Mouse (Mus musculus): ENCODE results near the gene Serpina1b. TPM values are rescaled to one million over a fixed set of nuclear protein-coding genes. Genes with fewer than 3 reads are reported as not detected.
"Not testable (repeated sequence)": the region's sequence is repeated elsewhere in the genome, so short reads cannot be mapped to it uniquely, and the experiment has no call there.

Gene Serpina1b
- polyA plus RNA-seq, 1 experiment from 2014 or later: 4.9 TPM

- H3K4me3 ChIP-seq; H3K27ac ChIP-seq (ENCODE audit: poor library complexity, severe bottlenecking); H3K9ac ChIP-seq; ATAC-seq (ENCODE audit: insufficient number of reproducible peaks, low FRiP score); H3K4me2 ChIP-seq; H3K4me1 ChIP-seq (replicated peaks); H3K36me3 ChIP-seq; H3K27me3 ChIP-seq (replicated peaks): not testable (repeated sequence)
- 68% methylated on average over 3 of the region's 3 CpGs for WGBS
- peaks cover 23% of the 10 kb centered on the region for H3K9me3 ChIP-seq (replicated peaks)
Measured at GRCm38 (mm10) chr12:103763083-103763482, 67.1 kb downstream of the Serpina1b start.

DNA sequence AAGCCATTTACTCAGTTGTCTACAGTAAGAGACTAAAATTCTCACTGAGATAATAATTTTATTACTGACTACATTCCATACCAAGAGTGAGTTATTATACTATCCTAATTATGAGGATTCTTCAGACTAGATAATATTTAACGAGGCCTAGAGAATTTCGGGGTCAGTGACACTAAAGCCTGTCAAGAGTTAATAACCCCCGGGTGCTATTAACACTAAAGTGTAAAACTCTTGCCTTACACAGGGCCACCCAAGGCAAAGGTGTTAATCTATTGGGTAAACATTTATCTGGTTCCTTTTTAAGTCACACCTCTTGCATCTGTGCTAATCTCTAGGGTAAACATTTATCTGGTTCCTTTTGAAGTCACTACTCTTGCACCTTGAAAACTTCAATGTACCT lies 69.9 kb downstream of the Serpina1b start:
- not testable (repeated sequence) for H3K4me1 ChIP-seq (replicated peaks); ATAC-seq (ENCODE audit: insufficient number of reproducible peaks, low FRiP score); H3K4me3 ChIP-seq; H3K4me2 ChIP-seq; H3K27me3 ChIP-seq (replicated peaks); H3K27ac ChIP-seq (ENCODE audit: poor library complexity, severe bottlenecking); H3K36me3 ChIP-seq; H3K9ac ChIP-seq
- 82% methylated on average over 3 of the region's 3 CpGs for WGBS
- H3K9me3 ChIP-seq (replicated peaks): peaks cover 27% of the 10 kb centered on the region

DNA sequence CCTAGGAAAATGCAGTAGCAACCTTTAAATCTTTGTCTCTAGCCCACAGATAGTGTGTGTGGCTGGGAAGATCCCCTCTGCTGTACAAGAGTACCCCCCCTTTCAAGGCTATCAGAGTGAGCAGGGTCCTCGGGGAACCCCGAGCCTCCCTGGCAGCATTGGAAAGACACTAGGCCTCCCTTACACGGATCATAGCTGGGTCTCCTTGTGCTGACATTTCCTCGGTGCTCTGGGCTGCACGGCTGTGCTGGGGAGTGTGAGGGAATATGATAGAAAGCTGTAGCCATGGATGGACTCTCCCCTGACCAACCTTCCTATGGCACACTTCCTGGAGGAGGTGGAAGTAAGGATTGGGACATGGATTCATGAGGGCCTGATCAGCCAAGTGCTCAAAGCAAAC lies 84.2 kb downstream of the Serpina1b start:
- not testable (repeated sequence) for H3K9ac ChIP-seq; H3K36me3 ChIP-seq; H3K27me3 ChIP-seq (replicated peaks); H3K27ac ChIP-seq (ENCODE audit: poor library complexity, severe bottlenecking); H3K4me2 ChIP-seq; H3K4me1 ChIP-seq (replicated peaks); ATAC-seq (ENCODE audit: insufficient number of reproducible peaks, low FRiP score); H3K9me3 ChIP-seq (replicated peaks); H3K4me3 ChIP-seq
- 79% methylated on average over 5 of the region's 5 CpGs for WGBS

- ATAC-seq (ENCODE audit: insufficient number of reproducible peaks, low FRiP score); H3K27ac ChIP-seq (ENCODE audit: poor library complexity, severe bottlenecking); H3K9ac ChIP-seq; H3K4me1 ChIP-seq (replicated peaks); H3K4me3 ChIP-seq; H3K36me3 ChIP-seq; H3K4me2 ChIP-seq; H3K9me3 ChIP-seq (replicated peaks); H3K27me3 ChIP-seq (replicated peaks): not testable (repeated sequence)
- WGBS: 82% methylated on average over 6 of the region's 6 CpGs
Measured at GRCm38 (mm10) chr12:103737791-103738580, 92.2 kb downstream of the Serpina1b start.

DNA sequence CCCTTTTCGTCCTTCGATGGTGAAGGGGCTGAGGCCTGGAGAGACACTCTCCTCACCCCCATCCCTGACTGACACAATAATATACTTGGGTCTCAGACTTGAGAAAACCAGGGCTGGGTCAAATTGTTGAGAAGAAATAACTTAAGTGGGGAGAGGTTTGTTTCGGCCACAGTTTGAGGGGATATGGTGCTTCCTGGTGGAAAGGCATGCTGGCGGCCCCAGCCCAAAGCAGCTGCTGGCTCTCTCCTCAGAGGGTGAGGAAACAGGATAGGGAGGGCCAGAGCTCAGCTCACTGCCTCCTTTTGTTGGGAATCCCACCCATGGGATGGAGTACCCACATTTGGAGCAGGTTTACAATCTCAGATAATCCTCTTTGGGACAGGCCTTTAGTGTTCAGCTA lies 94.6 kb downstream of the Serpina1b start:
- not testable (repeated sequence) for H3K27me3 ChIP-seq (replicated peaks); H3K36me3 ChIP-seq; ATAC-seq (ENCODE audit: insufficient number of reproducible peaks, low FRiP score); H3K4me1 ChIP-seq (replicated peaks); H3K9me3 ChIP-seq (replicated peaks); H3K4me3 ChIP-seq; H3K4me2 ChIP-seq; H3K9ac ChIP-seq; H3K27ac ChIP-seq (ENCODE audit: poor library complexity, severe bottlenecking)
- 73% methylated on average over 4 of the region's 4 CpGs for WGBS

DNA sequence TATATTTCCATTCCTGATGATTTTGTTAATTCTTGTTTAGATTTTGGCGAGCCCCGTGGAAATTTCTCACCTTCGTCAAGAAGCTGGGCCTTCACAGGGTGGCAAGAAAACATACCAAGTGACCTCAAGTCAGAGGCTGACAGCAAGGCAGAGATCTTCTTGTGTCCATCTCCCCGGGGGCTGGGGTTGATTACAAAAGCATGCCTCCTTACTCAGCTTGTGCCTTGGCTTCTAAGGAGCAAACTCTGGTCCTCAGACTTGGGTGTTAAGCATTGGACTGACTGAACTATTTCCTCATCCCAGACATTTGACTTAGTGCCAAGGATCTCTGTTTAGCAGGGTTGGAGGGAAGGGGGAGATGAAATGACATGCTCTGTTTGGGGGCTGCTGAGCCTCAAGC lies 95.1 kb downstream of the Serpina1b start:
- not testable (repeated sequence) for H3K4me3 ChIP-seq; H3K27me3 ChIP-seq (replicated peaks); H3K9ac ChIP-seq; H3K9me3 ChIP-seq (replicated peaks); H3K4me1 ChIP-seq (replicated peaks); H3K36me3 ChIP-seq; H3K27ac ChIP-seq (ENCODE audit: poor library complexity, severe bottlenecking); H3K4me2 ChIP-seq; ATAC-seq (ENCODE audit: insufficient number of reproducible peaks, low FRiP score)
- WGBS: 83% methylated on average over 4 of the region's 4 CpGs

DNA sequence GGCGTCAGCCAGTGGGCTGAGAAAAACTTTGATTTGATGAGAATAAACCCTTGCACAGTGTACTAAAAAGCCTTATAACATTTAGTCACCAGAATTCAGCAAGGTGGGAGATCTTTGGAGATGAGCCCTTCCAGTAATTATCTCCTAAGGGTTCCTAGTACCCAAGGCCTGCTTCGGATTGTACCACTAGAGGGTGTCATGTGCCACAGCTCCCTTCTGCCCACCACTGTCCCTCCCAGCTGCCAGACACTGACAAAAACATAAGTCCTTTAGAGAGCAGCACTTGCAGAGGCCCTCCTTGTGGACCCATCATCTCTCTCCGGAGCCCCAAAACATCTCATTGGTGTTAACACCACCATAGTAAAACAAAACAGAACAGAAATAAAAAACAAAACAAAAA lies 118.6 kb downstream of the Serpina1b start:
- 67% methylated on average over 3 of the region's 3 CpGs for WGBS
- no peak overlapping the region for H3K4me3 ChIP-seq
- H3K4me2 ChIP-seq: no peak overlapping the region
- no peaks in the 10 kb centered on the region for H3K9me3 ChIP-seq (replicated peaks)
- peaks cover 6% of the 10 kb centered on the region; the same call in 1 of the 2 replicates for H3K4me1 ChIP-seq (replicated peaks)
- H3K36me3 ChIP-seq: no peaks in the 10 kb centered on the region
- no peak overlapping the region for H3K9ac ChIP-seq
- no peak overlapping the region for H3K27ac ChIP-seq (ENCODE audit: poor library complexity, severe bottlenecking)
- H3K27me3 ChIP-seq (replicated peaks): no peaks in the 10 kb centered on the region
- no peak for ATAC-seq (ENCODE audit: insufficient number of reproducible peaks, low FRiP score)

DNA sequence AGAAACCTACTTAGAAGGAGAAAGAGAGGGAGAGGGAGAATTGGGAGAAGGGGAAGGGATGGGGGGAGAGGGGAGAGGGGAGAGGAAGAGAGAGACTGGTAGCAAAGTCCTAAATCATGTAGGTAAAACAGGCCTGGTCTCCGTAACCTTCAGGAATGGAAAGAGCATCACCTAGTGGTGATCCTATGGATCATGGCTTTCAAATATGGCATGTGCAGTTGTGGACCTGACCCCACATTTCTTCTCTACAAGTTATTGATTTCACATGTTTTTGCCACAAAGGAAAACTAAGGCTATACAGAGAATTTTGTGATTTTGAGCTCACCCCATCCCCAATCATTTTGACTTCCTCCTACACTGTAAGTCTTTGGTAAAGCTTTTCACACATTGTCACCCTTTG lies 119.8 kb downstream of the Serpina1b start:
- Histone ChIP-seq H3K36me3 (no peaks in the 10 kb centered on the region), H3K27ac (ENCODE audit: poor library complexity, severe bottlenecking) (no peak overlapping the region), H3K27me3 (replicated peaks) (no peaks in the 10 kb centered on the region), H3K4me2 (no peak overlapping the region), H3K9ac (no peak overlapping the region), H3K4me3 (no peak overlapping the region), H3K9me3 (replicated peaks) (no peaks in the 10 kb centered on the region), H3K4me1 (replicated peaks) (peaks cover 6% of the 10 kb centered on the region; the same call in 1 of the 2 replicates)
- WGBS: 45% methylated on average over 1 of the region's 1 CpGs
- no peak for ATAC-seq (ENCODE audit: insufficient number of reproducible peaks, low FRiP score)

DNA sequence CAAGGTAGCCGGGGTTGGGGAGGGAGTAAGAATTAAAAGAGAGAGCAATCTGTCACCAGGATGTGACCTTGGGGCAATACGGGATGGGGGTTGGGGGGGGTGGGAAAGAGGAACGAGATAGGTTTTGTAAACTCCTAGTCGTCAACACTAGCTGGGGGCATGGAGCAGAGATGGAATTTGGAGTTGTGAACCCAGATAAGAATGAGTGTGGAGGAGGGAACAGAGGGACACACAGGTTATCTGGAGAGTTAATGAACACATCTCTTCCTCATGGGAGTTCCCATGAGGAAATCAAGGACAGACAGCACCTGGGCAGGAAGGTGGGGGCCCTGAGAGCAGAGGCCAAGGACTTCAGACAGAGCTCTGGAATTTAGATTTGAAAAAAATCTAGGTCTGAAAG lies 124.1 kb downstream of the Serpina1b start:
- no peak overlapping the region for H3K9ac ChIP-seq
- no peaks in the 10 kb centered on the region for H3K27me3 ChIP-seq (replicated peaks)
- no peaks in the 10 kb centered on the region for H3K9me3 ChIP-seq (replicated peaks)
- no peak overlapping the region for H3K4me2 ChIP-seq
- H3K4me3 ChIP-seq: no peak overlapping the region
- no peak for ATAC-seq (ENCODE audit: insufficient number of reproducible peaks, low FRiP score)
- H3K4me1 ChIP-seq (replicated peaks): peaks cover 6% of the 10 kb centered on the region; the same call in 1 of the 2 replicates
- 37% methylated on average over 4 of the region's 4 CpGs for WGBS
- no peaks in the 10 kb centered on the region for H3K36me3 ChIP-seq
- no peak overlapping the region for H3K27ac ChIP-seq (ENCODE audit: poor library complexity, severe bottlenecking)

DNA sequence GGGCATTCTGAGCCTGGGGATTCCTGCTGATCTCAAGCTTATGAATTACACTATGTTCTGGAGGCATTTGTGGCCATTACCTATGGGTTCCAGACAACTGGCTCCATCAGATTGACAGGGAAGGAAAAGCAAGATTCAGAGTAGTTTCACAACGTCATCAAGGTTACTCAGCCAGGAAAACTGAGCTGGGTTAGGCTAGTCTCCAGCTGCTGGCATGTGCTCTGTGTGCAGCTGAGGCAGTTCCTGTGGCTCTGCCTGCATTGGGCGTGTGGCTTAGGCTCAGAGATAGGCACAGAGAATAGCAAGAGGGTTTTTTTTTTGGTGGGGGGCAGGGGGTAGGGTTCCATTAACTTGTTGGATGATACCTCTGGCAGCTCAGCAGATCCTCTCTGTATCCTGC lies 124.6 kb downstream of the Serpina1b start:
- Histone ChIP-seq H3K36me3 (no peaks in the 10 kb centered on the region), H3K27ac (ENCODE audit: poor library complexity, severe bottlenecking) (no peak overlapping the region), H3K4me3 (no peak overlapping the region), H3K4me2 (no peak overlapping the region), H3K9me3 (replicated peaks) (no peaks in the 10 kb centered on the region), H3K4me1 (replicated peaks) (peaks cover 6% of the 10 kb centered on the region; the same call in 1 of the 2 replicates), H3K9ac (no peak overlapping the region), H3K27me3 (replicated peaks) (no peaks in the 10 kb centered on the region)
- ATAC-seq (ENCODE audit: insufficient number of reproducible peaks, low FRiP score): no peak
- WGBS: 42% methylated on average over 2 of the region's 2 CpGs

DNA sequence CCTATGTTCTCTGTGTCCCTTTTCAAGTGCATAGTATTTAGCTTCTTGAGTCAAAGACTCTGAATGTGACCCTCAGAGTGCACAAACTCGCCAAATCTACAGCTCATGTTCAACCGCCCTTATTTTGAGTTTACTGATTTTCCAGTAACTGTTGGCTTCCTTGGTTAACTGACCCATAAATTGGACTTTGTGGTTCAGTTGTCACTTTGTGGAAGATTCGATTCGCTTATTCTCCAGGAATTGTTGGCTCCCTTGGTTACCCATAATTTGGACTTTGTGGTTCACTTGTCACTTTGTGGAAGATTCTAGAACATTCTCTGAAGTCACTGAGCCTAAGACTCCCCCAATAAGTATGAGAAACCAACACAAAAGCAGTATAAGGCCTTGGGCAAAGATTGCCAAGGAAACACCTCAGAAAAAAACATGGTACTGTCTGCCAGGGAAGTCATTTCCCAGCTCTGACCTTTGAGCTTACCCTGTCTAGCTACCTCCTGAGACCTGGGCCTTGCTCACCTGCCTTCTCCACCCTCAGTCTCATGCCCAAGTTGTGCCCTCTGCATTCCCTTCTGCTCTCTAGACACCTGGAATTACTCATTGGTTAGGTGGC lies 129.9 kb downstream of the Serpina1b start:
- ATAC-seq (ENCODE audit: insufficient number of reproducible peaks, low FRiP score): no peak
- H3K4me3 ChIP-seq: no peak overlapping the region
- no peaks in the 10 kb centered on the region for H3K4me1 ChIP-seq (replicated peaks)
- H3K36me3 ChIP-seq: no peaks in the 10 kb centered on the region
- no peak overlapping the region for H3K27ac ChIP-seq (ENCODE audit: poor library complexity, severe bottlenecking)
- H3K9me3 ChIP-seq (replicated peaks): no peaks in the 10 kb centered on the region
- no peaks in the 10 kb centered on the region for H3K27me3 ChIP-seq (replicated peaks)
- no peak overlapping the region for H3K9ac ChIP-seq
- 79% methylated on average over 4 of the region's 4 CpGs for WGBS
- no peak overlapping the region for H3K4me2 ChIP-seq

DNA sequence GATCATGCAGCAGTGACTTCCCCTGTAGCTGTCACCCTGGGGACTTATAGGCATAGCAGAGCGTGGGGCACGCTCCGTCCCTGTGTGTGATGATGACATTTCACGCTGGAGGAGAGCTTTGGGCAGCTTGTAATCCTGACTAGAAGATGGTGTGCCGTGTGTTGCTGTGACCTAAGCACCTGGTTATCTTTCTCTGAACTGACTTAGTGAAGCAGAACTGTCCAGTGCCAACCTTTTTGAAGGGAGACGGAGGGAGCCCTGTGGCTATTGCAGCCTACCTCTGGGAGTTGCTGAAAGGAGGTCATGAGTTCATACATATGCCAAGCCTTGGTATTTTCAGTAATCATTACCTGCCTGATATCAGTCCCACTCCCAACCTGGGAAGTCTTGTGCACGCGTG lies 134.7 kb downstream of the Serpina1b start, which contains the start of gene Serpina1f:
Gene Serpina1f, minus strand, starts transcription at position 101 of the 400 bp plus-strand sequence.
- H3K4me2 ChIP-seq: no peak within 1 kb of the TSS
- no peak within 1 kb of the TSS for H3K27ac ChIP-seq (ENCODE audit: poor library complexity, severe bottlenecking)
- ATAC-seq (ENCODE audit: insufficient number of reproducible peaks, low FRiP score): no peak
- H3K4me3 ChIP-seq: no peak within 1 kb of the TSS
- H3K9me3 ChIP-seq (replicated peaks): no peaks in the 10 kb centered on the region
- WGBS: 75% methylated on average over 8 of the region's 8 CpGs
- H3K36me3 ChIP-seq: no peaks in the 10 kb centered on the region
- no peaks in the 10 kb centered on the region for H3K27me3 ChIP-seq (replicated peaks)
- no peak within 1 kb of the TSS for H3K9ac ChIP-seq
- H3K4me1 ChIP-seq (replicated peaks): no peaks in the 10 kb centered on the region

Measured in heart, embryonic 12.5 days (tissue).